Mouse (Mus musculus) retina, postnatal 7 days (tissue): ENCODE results near the gene Gm10518.

ENCODE experiments used
- DNase-seq: peaks from one replicate; pipeline ENCODE4 v3.0.0-alpha.2; 2012; ENCODE audit warnings: low read depth, low spot score

Gm10518 gene

DNA sequence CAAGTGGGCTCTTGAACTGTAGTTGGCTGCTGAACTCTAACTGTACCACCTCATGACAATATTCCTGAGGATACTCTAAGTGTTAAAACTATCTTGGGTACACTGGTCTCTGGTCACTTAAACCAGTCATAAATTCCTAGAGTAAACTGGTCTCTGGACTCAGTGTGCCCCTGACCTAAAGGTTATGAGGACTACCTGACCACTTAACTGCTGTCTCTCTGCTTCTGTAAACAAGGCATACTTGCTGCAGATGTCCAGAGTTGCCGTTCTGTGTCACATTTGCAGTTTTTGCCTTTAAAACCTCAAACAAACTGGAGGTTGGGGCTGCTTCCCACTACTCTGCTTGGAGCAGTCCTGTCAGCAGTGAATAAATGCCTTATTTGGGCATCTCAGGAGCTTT lies 30.4 kb downstream of the Gm10518 start:
- DNase-seq, result no peak

- DNase-seq, result no peak
These were observed 32.7 kb downstream of the Gm10518 start for GRCm38 (mm10) chr1:179835753-179836425.

GRCm38 (mm10) chr1:179836426-179837404 lies 33.5 kb downstream of the Gm10518 start:
- DNase-seq, result no peak

- no peak for DNase-seq
These were observed 39.4 kb downstream of the Gm10518 start for GRCm38 (mm10) chr1:179842568-179842967.

DNA sequence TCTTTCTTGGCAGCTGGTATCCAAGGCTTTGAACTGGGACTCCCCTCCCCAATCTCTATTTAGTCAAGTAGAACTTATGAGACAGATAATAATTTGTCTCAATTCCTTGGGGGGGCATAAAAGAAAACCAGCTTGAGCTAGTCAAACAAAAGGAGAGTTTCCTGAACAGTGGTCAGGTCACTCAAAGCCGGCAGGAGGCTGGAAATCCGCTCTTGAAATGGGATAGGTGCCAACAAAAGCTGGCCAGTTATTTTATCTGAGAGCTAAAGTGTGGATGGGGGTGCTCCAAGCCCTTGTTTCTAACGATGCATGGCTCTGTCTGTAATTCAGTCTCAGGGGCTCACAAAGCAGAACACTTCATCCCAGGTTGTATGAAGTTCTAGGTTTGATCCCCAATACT lies 40.8 kb downstream of the Gm10518 start:
- DNase-seq, result no peak

DNA sequence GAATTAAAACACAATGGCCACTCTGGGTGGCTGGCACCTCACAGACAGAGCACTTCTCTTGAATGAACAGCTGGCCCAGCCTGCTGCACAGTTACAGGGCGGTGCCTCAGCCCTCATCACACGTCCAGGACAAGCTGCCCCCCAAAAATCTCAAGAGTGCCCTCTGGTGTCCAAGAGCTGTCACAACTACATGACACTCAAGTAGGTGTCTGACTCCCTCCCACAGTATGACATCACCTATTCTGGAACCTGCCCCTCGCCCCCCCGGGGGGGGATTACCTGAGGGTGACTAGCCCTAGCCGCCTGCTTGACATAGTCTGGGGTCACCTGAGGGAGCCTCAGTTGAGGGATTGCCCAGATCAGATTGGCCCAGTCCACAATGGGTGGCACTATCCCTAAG lies 41.7 kb downstream of the Gm10518 start:
- DNase-seq, result peak; percentile 46

DNA sequence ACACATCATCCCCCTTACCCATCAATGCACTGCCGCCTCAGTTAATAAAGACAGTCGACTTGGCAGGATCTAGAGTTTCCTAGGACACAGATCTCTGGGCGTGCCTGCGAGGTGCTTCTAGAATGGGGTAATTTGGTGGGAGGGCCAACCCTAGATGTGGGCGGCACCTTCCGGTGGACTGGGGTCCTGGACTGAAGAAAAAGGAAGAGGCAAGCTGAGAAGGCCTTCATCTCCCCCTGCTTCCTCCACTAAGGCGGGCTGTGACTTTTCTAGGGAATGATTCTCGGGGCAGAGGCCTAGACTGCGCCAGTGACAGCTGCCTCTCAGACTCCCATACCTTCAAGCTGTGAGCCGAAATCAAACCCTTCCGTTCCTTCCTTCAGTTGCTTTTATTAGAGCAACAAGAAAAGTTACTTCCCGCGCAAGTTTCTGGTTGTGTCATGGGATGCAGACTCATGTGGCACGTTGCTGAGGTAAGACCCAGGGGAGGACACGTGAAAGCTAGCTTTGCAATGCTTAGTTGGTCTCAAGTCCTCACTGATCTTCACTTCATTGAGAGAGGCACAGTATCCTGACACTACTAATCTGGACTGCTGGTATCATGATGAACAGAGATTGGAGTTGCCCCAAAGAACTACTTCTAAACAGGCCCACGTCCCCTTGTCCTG lies 42.8 kb downstream of the Gm10518 start:
- DNase-seq, result no peak

DNA sequence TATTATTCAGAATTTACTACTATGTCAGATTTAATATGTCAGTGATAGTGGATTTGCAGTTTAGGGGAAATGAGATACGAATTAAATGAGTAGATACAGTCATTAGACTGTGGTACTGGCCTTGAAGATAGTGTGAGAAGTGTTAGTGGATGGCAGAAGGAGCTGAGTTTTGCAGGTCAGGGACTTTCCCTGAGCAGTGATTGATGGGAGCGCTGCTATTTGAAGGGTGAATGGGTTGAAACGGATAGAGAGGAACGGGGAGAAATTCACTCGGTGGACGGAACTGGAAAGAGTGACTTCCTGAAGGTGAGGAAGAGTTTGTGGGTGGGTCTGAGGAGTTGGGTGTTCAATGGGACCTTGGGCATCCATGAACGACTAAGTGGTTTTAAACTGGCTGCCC lies 44.0 kb downstream of the Gm10518 start:
- DNase-seq, result no peak

GRCm38 (mm10) chr1:179847759-179848389 lies 44.7 kb downstream of the Gm10518 start:
- DNase-seq, result peak; percentile 46

GRCm38 (mm10) chr1:179853421-179853820 lies 50.2 kb downstream of the Gm10518 start:
- DNase-seq, result no peak
